Mouse (Mus musculus): ENCODE data around the gene Trpv1. TPM values are rescaled to one million over a fixed set of nuclear protein-coding genes. Genes with fewer than 3 reads are reported as not detected.

Gene Trpv1
- total RNA-seq, 2 experiments from 2014 or later: not detected

DNA sequence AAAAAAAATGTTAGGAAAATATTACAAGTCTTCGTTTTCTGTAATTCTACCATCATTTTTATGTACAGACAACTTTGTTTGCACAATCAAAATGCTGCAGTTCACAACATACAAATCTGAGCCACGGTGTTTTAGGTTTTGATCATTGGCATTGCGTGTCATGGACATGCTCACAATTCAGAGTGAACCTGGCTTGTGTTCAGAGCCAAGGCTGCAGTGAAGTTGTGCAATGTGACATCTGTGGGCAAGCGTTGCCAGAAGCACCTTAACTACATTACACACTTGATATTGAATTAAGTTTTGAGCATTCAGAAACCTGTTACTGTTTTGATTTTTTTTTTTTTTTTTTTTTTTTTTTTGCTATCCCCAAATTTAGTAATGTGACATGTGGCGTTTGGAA, 4.0 kb upstream of the Trpv1 start:
- no peak for DNase-seq (ENCODE audit: low spot score in 2 of 2)
- intact Hi-C loops (cut with DNase I): no loop called here

DNA sequence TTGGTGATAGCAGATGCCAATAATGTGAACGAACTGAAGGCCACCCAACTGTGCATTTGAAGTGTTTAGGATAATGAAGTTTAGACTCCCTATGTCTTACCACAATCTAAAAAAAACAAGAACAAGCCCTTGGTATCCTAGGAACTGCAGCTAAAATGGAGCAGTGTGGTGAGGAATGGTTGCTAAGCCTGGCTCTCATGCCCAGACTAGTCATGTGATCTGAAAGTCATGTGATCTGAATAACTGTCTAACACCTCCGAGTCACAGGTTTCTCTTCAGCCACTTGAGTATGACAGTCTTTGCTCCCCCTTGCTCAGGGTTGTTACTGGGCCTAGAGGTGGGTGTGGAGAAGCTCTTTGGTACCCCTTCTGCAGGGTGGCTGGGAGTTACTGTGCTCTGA, 1.6 kb upstream of the Trpv1 start:
- DNase-seq (ENCODE audit: low spot score in 2 of 2): no peak
- intact Hi-C loops (cut with DNase I): no loop called here

DNA sequence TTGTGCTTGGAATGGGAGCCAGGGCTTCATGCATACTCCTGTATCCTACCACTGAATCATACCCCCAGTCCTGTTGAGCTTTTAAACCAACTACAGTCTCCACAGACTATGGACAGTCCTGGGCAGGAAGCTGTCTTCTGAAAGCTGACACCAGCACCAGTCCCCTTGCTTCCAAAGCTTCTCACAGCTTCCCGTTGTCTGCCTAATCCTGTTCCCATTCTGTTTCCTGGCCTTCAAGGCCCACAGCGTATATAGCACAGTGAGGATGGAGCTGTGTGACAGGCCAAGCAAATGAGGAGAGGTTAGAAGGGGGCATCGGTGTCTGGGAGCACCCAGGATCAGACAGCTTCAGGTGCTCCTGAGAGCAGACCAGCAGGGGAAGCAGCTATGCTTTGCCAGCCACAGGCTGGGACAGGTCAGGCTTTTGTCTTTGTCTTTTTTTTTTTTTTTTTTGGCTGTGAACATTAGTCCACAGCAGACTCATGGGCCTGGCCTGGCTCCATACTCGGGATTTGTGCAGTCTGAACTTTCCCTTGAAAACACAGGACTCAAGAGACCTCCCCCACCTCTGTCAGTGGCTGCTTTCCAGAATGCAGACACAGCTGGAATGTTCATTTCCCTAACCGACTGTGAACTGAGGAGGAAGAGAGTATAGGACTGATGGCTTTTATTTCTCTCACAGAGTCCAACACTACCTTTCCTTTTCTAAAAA, 2.1 kb downstream of the Trpv1 start:
- intact Hi-C loops (cut with DNase I): no loop called here
- DNase-seq (ENCODE audit: low spot score in 2 of 2): no peak

DNA sequence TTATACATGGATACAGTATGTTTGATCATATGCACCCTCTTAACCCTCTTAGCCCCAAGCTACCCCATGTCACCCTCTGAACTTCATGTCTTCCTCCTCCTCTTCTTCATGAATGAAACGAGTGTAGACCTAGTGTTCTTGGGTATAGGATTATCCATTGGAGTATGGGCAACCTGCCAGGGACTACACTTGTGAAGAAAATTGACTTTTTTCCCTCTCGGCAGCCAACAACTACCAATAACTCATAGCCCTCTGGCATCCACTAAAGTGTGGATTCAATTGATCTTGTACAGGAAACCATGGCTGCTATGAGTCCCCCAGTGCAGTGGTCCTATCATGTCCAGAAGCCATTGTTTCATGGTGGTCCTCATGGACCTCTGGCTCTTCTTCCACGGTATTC, 2.6 kb downstream of the Trpv1 start:
- intact Hi-C loops (cut with DNase I): no loop called here
- DNase-seq (ENCODE audit: low spot score in 2 of 2): no peak

DNA sequence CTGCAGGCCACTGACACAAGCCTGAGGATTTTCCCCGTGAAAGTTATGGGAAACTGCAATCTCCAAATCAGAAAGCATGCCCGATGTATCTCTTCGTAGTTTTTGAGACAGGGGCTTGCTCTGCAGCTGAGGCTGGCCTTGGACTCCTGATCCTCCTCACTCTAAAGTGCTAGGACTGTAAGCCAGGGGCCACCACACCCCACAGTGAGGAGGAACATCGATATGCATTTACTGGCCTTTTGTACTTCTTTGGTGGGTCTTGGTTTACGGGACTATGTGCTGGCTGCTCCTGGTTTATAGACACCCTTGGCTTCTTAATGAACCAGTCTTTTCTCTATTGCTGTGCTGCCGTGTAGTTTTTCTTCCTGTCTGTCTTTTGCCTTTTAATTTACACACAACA, 8.1 kb downstream of the Trpv1 start:
- no peak for DNase-seq (ENCODE audit: low spot score in 2 of 2)
- intact Hi-C loops (cut with DNase I): no loop called here

DNA sequence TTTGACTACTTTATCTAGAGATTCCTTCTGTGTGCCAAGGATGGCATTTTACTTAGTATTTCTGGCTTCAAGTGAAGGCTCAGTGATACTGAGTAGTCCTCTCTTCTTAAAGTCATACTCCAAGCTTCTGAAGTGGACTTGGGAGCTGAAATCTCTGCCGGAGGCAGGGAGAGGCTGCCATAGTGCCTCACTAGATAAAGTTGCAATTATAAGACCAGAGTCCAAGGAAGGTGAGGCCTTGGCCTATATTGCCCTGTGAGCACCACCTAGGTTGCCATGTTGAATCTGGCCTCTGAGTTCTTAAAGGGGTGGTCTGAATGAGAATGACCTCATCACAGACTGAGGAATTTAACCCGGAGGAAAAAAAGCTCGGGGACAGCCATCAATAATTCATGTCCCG, 8.7 kb downstream of the Trpv1 start:
- intact Hi-C loops (cut with DNase I): no loop called here
- no peak for DNase-seq (ENCODE audit: low spot score in 2 of 2)

DNA sequence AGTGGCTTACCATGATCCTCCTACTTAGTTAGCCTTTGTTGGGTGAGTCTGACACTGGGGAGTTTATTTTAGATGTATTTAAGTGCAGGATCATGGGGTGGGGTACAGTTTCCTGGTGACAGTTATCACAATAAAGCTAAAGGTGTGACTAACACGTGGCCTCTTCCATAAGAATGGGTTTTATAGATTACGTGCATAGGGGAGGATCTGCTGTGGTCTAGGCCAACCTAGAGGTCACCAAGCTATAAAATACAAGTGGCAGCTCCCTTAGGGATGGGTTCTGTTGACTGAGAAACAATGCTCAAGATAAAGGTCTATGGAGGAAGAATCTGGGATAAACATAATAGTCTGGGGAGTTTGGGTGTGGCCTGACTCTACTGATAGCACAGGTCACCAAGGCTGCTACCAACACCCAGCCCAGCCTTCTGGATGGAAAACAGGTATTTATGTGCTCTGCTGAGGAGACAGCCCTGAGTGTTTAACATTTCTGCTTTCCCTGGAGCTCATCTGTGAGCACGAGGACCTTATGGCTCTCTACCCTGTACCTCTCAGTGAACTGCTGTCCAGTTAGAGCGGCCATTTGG, 23.4 kb downstream of the Trpv1 start:
- intact Hi-C loops (cut with DNase I): no loop called here
- no peak for DNase-seq (ENCODE audit: low spot score in 2 of 2)

DNA sequence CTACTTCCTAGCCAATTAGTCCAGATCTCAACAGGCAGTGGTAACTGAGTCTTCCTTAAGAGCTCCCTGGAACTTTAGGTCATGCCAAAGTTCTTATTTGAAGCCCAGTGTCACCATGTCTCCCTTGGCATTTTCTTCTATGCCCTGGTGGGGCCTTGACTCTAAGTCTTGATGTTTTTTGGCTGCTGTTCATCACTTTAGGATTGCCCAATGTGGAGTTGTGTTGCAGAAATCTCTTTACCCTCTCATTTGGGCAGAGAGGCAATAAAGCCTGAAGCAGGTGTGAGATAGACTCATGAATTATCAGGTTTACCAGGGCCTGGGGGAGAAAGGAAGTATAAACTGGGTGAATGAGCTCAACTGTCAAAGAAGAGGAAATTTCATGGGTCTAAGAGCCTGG, 24.6 kb downstream of the Trpv1 start:
- intact Hi-C loops (cut with DNase I): no loop called here

DNA sequence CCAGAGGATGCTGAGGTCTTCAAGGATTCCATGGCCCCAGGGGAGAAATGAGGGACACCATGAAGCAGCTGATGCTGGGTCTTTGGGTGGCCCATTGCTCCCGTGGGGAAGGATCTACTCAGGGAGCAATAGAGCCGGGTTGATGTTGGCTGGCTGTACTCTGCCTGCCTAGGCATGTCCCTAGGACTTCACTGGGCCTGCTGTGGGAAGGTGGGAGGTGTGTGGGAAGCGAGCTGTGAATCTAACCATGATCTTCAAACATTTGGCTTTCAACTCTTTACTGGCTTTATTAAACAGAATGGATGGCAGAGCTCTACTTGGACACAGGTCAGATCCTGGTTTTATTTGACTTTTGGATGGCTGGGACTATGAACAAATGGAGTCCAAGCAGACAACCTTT, 26.4 kb downstream of the Trpv1 start:
- intact Hi-C loops (cut with DNase I): no loop called here
- no peak for DNase-seq (ENCODE audit: low spot score in 2 of 2)

More for the DNA sequence above, 24.6 kb downstream of the Trpv1 start:
- DNase-seq (ENCODE audit: low spot score in 2 of 2): no peak

DNA sequence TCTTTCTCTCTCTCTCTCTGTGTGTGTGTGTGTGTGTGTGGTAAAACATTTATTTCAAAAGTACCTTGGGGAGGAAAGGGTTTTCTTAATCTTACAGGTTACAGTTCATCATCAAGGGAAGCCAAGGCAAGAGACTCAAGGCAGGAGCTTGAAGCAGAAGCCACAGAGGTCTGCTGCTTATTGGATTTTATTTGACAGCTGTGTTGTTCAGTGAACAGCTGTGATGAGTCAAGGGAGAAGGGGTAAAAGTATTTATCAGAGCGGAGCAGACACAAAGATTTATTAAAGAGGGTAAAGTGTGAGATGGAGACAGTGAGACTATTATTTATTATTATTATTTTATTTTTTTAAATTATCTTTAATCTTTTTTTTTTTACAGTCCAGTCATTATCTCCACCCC, 27.3 kb downstream of the Trpv1 start:
- DNase-seq (ENCODE audit: low spot score in 2 of 2): no peak
- intact Hi-C loops (cut with DNase I): no loop called here

DNA sequence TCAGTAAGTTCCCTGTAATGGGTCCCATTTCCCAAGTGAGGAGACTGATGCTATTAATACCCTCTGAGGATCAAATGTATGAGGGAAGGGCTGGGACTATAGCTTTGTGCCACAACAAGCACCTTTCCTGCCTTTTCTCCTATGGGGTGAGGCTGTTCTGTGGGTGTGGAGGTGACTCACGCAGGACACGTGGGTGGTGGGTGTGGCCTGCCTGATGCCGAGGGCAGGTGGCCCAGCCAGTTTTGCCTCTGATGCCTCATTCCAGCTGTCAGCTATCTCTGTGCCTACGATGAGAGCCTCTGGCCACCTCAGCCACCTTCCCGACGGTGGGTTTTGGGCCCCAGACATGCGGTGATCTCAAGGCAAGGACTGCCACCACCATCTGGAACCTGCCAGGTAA, 33.2 kb downstream of the Trpv1 start, which contains the start of gene Trpv3:
TSS of gene Trpv3 (plus strand) at position 122 of the 400 bp plus-strand sequence.
- intact Hi-C loops (cut with DNase I): no loop called here

DNA sequence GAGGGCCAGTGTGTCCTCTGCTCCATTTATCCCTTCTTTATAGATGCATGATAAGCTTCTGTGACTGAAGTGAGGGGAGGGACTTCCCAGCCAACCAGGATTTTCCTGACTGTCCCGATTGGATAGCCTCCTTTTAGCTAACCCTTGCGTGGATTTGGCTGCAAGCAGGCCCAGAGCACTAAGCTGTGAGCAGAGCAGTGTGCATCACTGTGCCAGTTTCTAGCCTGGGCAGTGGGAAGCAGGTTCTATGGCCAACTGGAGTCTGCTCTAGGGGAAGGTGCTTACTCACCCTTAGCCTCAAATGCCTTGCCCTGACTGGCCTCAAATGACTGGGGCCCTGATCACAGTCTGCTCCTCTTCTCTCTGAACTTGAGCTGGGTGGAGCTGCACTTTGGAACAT, 40.7 kb downstream of the Trpv1 start:
- intact Hi-C loops (cut with DNase I): no loop called here
- no peak for DNase-seq (ENCODE audit: low spot score in 2 of 2)

More for the DNA sequence above, 33.2 kb downstream of the Trpv1 start, which contains the start of gene Trpv3:
- DNase-seq (ENCODE audit: low spot score in 2 of 2): no peak

DNA sequence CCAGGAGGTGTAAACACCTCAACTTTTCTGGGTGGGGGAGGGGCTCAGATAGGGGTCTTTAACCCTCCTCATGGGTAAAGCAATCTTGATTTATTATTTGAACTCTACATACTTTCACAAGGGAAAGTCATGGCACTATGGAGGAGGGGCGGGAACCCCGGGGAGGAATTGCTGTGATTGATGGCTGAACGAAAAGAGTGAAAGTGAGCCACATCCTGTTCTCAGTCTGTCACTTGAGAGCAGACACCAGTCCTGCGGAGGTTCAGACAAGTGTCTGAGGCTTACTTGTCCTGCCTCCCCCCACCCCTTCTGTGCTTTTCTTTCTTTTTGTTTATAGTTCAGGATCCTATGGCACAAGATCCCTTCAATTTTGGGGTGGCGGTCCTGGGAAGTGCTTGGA, 46.6 kb downstream of the Trpv1 start:
- no peak for DNase-seq (ENCODE audit: low spot score in 2 of 2)
- intact Hi-C loops (cut with DNase I): loop anchor here (5.0 kb wide), 1 partner anchor 1092 kb away; no protein-coding TSS in a partner anchor

DNA sequence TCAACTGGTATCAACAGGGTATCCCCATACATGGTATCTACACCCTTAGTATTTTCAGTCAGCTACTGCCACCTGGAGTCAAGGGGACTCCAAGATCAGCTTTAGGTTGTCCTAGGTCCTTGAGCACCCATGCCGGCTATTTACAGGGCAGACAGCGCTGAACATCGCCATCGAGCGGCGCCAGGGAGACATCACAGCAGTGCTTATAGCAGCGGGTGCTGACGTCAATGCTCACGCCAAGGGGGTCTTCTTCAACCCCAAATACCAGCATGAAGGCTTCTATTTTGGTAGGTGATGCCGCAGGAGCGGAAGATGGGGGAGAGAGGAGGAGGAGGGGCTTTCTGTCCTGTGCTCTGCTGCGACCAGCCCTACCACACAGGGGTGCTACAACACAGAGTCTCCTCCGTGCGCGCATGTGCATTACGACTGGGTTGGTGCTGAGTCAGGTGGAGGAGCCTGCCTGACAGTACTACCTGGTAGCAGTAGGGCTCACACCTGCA, 47.5 kb downstream of the Trpv1 start:
- intact Hi-C loops (cut with DNase I): loop anchor here (5.0 kb wide), 1 partner anchor 1091 kb away; no protein-coding TSS in a partner anchor
- DNase-seq (ENCODE audit: low spot score in 2 of 2): peak; percentile 76 to 77

DNA sequence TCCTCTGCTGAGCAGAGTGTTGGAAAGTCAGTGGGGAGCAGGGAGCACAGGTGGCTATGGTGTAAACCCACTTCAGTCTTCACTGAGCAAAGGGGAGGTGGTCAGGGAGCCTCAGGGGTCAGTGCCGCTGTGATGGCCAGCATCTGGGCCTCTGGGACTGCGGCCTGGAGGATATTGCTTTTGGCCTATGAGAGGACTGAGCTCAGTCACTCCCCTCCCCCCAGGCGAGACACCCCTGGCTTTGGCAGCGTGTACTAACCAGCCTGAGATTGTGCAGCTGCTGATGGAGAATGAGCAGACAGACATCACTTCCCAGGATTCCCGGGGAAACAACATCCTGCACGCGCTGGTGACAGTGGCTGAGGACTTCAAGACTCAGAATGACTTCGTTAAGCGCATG, 49.3 kb downstream of the Trpv1 start:
- intact Hi-C loops (cut with DNase I): loop anchor here (5.0 kb wide), 1 partner anchor 1089 kb away; no protein-coding TSS in a partner anchor
- DNase-seq (ENCODE audit: low spot score in 2 of 2): no peak

DNA sequence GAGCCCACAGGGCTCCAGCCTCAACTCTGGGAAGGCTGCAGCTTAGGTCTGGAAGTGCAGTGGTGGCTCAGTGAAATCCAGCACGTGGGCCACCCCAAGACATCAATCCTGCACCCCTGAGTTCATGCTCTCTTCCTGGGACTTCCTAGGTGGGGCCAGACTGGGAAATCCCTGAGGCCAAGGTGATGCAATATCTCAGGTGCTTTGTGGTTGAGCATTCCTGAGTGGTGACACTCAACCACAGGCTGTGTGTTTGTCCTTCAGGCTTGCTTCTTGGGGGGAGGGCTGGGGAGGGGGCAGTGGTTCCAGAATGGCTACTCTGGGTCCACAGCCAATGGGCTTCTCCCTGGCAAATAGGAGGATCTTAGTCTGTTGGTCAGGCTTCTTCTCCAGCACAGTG, 49.8 kb downstream of the Trpv1 start:
- intact Hi-C loops (cut with DNase I): loop anchor here (5.0 kb wide), 1 partner anchor 1088 kb away; no protein-coding TSS in a partner anchor
- DNase-seq (ENCODE audit: low spot score in 2 of 2): no peak

DNA sequence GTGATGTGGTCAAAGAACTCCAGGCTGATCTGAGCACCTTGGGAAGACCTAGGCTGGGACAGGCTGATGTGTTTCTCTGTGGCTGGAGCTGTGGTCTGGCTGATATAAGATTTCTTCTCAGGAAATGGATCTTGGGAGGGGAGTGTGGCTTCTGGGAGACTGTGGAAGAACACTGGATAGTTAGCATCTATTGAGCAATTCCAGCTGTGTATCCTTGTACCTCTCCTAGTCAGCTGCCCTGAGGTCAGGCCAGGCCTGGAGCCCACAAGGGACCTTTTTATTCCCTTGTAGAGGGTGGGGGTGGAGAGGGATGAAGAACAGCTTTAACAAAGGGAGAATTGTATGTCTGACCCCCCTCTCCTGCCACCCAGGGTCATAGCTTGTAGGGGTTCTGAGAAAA, 50.3 kb downstream of the Trpv1 start:
- DNase-seq (ENCODE audit: low spot score in 2 of 2): no peak
- intact Hi-C loops (cut with DNase I): loop anchor here (5.0 kb wide), 1 partner anchor 1088 kb away; no protein-coding TSS in a partner anchor

DNA sequence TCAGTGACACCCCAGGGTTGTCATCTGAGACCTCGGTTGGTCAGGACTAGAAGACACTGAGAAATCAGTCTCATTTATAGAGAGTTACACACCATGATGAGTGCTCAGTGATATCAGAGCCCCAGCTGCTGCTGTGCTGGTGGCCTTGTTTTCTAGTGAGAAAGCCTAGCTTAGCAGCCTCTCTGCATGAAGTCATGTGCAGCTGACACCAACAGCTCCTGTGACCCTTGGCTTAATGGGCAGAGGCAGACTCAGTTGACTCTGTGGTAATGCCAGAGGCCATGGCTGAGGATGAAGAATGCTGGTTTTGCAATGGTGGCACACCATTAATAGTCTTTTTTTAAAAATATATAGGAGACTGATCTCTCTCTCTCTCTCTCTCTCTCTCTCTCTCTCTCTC, 55.5 kb downstream of the Trpv1 start:
- intact Hi-C loops (cut with DNase I): no loop called here

DNA sequence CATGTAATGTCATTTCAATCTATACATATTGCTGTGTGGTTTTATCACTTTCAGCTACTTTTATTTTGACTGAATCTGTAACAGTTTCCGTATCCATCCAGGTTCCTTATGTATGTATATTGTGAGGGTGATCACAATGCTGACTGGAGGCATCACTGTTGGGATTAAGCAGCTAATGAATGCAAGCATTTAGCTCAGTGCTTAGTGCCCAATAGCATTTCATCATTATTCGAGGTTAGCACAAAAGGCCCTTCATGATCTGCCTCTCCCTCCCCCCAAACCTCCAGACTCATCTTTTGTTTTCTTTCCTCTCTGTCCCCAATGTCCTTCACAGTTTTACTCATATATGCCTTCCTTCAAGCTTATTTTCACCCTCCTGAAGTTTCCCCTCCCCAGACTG, 69.0 kb downstream of the Trpv1 start:
- no peak for DNase-seq (ENCODE audit: low spot score in 2 of 2)
- intact Hi-C loops (cut with DNase I): no loop called here

More for the DNA sequence above, 55.5 kb downstream of the Trpv1 start:
- DNase-seq (ENCODE audit: low spot score in 2 of 2): no peak
